Mouse (Mus musculus) central nervous system, embryonic 14 days (tissue): ENCODE measurements around the gene Zfp369. TPM values are rescaled to one million over a fixed set of nuclear protein-coding genes. Genes with fewer than 3 reads are reported as not detected.

ENCODE experiments used
- polyA plus RNA-seq: library from polyadenylated mRNA; depleted of rRNA; stranded (reverse); fragments of >200 nt; gene quantifications from 2 replicates; pipeline ENCODE4 v1.2.3, GENCODE M21; 2012; rRNA removed

Gene Zfp369
- 49.8 and 52.2 TPM in 2 replicates for polyA plus RNA-seq

DNA sequence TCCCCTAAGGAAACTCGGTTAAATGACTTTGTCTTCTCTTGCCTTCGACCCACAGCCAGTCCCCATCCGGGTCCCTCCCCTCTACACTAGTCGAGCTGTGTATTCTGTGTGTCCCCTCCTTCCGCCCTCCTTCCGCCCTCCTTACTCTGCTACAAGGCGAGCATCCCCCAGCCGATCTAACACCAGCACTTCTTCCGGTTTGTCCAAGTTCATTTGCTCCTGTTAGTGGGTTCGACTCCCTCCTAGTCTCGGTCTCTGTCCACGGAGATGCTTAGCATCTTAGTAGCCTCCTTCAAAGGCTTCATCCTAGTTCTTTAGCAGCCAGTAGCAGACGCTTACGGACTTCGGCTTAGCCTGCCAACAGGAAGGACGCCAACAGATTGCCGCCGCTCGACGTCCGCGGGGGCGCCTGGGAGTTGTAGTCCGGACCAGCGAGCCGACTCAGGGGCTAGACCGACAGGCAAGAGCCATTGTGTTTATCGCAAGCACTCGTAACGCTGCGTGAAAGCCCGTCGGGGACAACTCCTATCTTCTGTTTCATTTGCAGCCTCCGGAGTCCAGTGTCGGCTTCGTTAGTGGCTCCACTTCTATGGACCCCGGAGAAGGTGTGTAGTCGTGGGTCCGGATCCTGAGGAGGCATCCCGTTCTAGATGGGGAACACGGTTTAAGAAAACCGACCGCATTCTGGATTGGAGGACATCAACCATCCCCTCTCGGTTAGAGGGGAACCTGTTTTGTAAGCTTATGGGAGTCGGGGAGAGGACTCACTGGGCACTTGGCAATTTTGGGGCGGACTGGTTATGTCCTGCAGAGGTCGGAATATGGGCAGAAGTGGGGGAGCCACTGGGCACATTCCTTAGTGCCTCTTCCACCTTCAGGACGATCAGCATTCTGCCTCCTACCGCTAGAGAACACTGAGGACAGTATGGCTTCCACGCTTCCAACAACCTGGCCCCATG lies at the start of gene Zfp369:
TSS of gene Zfp369 (plus strand) at position 432 of the 959 bp plus-strand sequence.

DNA sequence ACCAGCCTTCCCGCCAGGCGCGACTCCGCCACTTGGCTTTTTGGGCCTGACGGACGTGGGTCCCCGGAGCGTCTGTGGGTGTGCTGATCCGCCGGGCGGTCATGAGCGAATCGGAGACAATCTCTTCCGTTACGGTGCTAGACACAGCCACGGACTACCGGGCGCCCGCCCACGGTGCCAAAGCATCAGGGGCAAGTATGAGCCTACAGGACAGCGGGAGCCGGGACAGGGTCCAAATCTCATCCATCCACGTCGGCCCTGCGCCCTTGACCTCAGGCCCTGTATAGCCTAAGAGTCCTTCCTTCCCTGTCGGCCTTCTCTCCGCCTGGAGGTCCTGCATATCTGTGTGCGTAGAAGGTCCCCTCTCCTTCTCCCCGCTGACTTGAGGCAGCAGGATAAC lies 19.4 kb upstream of the Zfp369 start, which contains the start of gene Gm10775:
TSS of gene Gm10775 (plus strand) at position 301 of the 400 bp plus-strand sequence.

Other genes starting within 250 kb of the Zfp369 start
- gene Spata31d1c, start 245.8 kb upstream of the Zfp369 start, polyA plus RNA-seq = not detected in 2 replicates
- gene Prss47, start 226.1 kb upstream of the Zfp369 start, polyA plus RNA-seq = not detected in 2 replicates
- 19.5 and 20.8 TPM in 2 replicates for gene Mfsd14b, start 165.8 kb upstream of the Zfp369 start, polyA plus RNA-seq
- gene Olfr465-ps1, start 140.7 kb upstream of the Zfp369 start, polyA plus RNA-seq = not detected in 2 replicates
- gene Olfr466, start 128.6 kb upstream of the Zfp369 start, polyA plus RNA-seq = not detected in 2 replicates
- 0.10 TPM in 2 replicates for gene Nlrp4f, start 72.8 kb upstream of the Zfp369 start, polyA plus RNA-seq
- 0.21 and 0.23 TPM in 2 replicates for gene Gm10775, start 19.3 kb upstream of the Zfp369 start, polyA plus RNA-seq
- gene Gm10139, start 233.9 kb downstream of the Zfp369 start, polyA plus RNA-seq = not detected in 2 replicates